Mouse (Mus musculus) E14TG2a.4 (cell line): Measurements from ENCODE around the gene Ttll5.

Experiments used
- CTCF ChIP-seq: conservative IDR thresholded peaks from 2 replicates; pipeline ENCODE4 v1.5.1; 2014; ENCODE audit warnings: low read length
- NANOG ChIP-seq: IDR thresholded peaks from 2 replicates; pipeline ENCODE4 v1.6.1; 2014; ENCODE audit warnings: borderline replicate concordance, low read length, mixed read lengths

- TF ChIP-seq CTCF: no peak
- no peak for TF ChIP-seq NANOG
These were observed 145.7 kb downstream of the Ttll5 start for GRCm38 (mm10) chr12:85970191-85970590.
